Mouse (Mus musculus) forebrain, embryonic 10.5 days (tissue): ENCODE results near the gene Tulp2. TPM values are rescaled to one million over a fixed set of nuclear protein-coding genes. Genes with fewer than 3 reads are reported as not detected.

Experiments used
- microRNA-seq: library from miRNA; unstranded; fragments of <30 nt; microRNA quantifications from one replicate; pipeline ENCODE4, GENCODE M21; 2017
- polyA plus RNA-seq: library from polyadenylated mRNA; unstranded; fragments of >200 nt; fragmentation: Nextera tagmentation; extraction: Ambion mirVana; gene quantifications from 2 replicates; pipeline ENCODE4 v1.2.1, GENCODE M21; 2016

Gene Tulp2
- polyA plus RNA-seq, 1 experiment from 2014 or later = 0.12 TPM

Small RNA genes within 50 kb of the gene (microRNA-seq; reads per million reads assigned to microRNA genes)
- not detected for gene Gm22133

Other genes with a start within 250 kb of the Tulp2 start
- gene Cd37, start 242.8 kb upstream of the Tulp2 start, polyA plus RNA-seq = 1.1 TPM in 2 replicates
- gene Slc6a16, start 240.8 kb upstream of the Tulp2 start, polyA plus RNA-seq = not detected in 2 replicates
- gene Slc6a21, start 204.4 kb upstream of the Tulp2 start, polyA plus RNA-seq = not detected in 2 replicates
- 8.3 and 8.9 TPM in 2 replicates for gene Trpm4, start 148.1 kb upstream of the Tulp2 start, polyA plus RNA-seq
- gene Hrc, start 146.6 kb upstream of the Tulp2 start, polyA plus RNA-seq = 0.31 and 0.42 TPM in 2 replicates
- gene Ppfia3, start 114.9 kb upstream of the Tulp2 start, polyA plus RNA-seq = 6.0 and 8.9 TPM in 2 replicates
- 0.47 and 0.81 TPM in 2 replicates for gene Lin7b, start 111.3 kb upstream of the Tulp2 start, polyA plus RNA-seq
- gene Snrnp70, start 86.1 kb upstream of the Tulp2 start, polyA plus RNA-seq = 295 TPM in 2 replicates
- gene Kcna7, start 76.2 kb upstream of the Tulp2 start, polyA plus RNA-seq = not detected in 2 replicates
- 0.46 and 0.87 TPM in 2 replicates for gene Ntf5, start 68.2 kb upstream of the Tulp2 start, polyA plus RNA-seq
- gene Lhb, start 61.1 kb upstream of the Tulp2 start, polyA plus RNA-seq = not detected in 2 replicates
- 39.0 and 41.6 TPM in 2 replicates for gene Gys1, start 47.0 kb upstream of the Tulp2 start, polyA plus RNA-seq
- gene Ruvbl2, start 43.8 kb upstream of the Tulp2 start, polyA plus RNA-seq = 235 and 237 TPM in 2 replicates
- gene Ftl1, start 22.0 kb upstream of the Tulp2 start, polyA plus RNA-seq = 5,105 and 5,277 TPM in 2 replicates
- gene Bax, start 15.0 kb upstream of the Tulp2 start, polyA plus RNA-seq = 247 and 254 TPM in 2 replicates
- not detected in 2 replicates for gene Gm45808, start 4.9 kb downstream of the Tulp2 start, polyA plus RNA-seq
- gene Dhdh, start 6.9 kb downstream of the Tulp2 start, polyA plus RNA-seq = 6.4 and 7.2 TPM in 2 replicates
- gene Nucb1, start 28.5 kb downstream of the Tulp2 start, polyA plus RNA-seq = 99.3 and 106 TPM in 2 replicates
- 16.4 and 17.7 TPM in 2 replicates for gene Ppp1r15a, start 44.4 kb downstream of the Tulp2 start, polyA plus RNA-seq
- gene Plekha4, start 44.5 kb downstream of the Tulp2 start, polyA plus RNA-seq = 1.1 and 1.2 TPM in 2 replicates
- 0.39 and 0.63 TPM in 2 replicates for gene Hsd17b14, start 73.0 kb downstream of the Tulp2 start, polyA plus RNA-seq
- gene Bcat2, start 88.3 kb downstream of the Tulp2 start, polyA plus RNA-seq = 38.2 and 39.1 TPM in 2 replicates
- not detected in 2 replicates for gene Fgf21, start 133.6 kb downstream of the Tulp2 start, polyA plus RNA-seq
- gene Fut1, start 135.4 kb downstream of the Tulp2 start, polyA plus RNA-seq = 0.07 TPM in 1 of 2 replicates, not detected in the other
- 0.25 TPM in 1 of 2 replicates, not detected in the other for gene Izumo1, start 139.9 kb downstream of the Tulp2 start, polyA plus RNA-seq
- gene Rasip1, start 145.6 kb downstream of the Tulp2 start, polyA plus RNA-seq = 4.5 and 4.7 TPM in 2 replicates
- 1.7 and 3.1 TPM in 2 replicates for gene Mamstr, start 158.1 kb downstream of the Tulp2 start, polyA plus RNA-seq
- 0.12 TPM in 2 replicates for gene Fut2, start 184.5 kb downstream of the Tulp2 start, polyA plus RNA-seq
- 0.38 and 0.63 TPM in 2 replicates for gene Ntn5, start 202.1 kb downstream of the Tulp2 start, polyA plus RNA-seq
- 0.78 and 1.1 TPM in 2 replicates for gene Sec1, start 212.5 kb downstream of the Tulp2 start, polyA plus RNA-seq
- gene Car11, start 218.0 kb downstream of the Tulp2 start, polyA plus RNA-seq = 2.5 and 3.2 TPM in 2 replicates
- 2.6 and 2.7 TPM in 2 replicates for gene Dbp, start 223.2 kb downstream of the Tulp2 start, polyA plus RNA-seq
- gene Rpl18, start 233.6 kb downstream of the Tulp2 start, polyA plus RNA-seq = 1,181 and 1,186 TPM in 2 replicates
- 34.0 and 36.6 TPM in 2 replicates for gene Sphk2, start 236.1 kb downstream of the Tulp2 start, polyA plus RNA-seq
- gene Fam83e, start 239.3 kb downstream of the Tulp2 start, polyA plus RNA-seq = 2.6 and 3.3 TPM in 2 replicates
- gene Spaca4, start 243.9 kb downstream of the Tulp2 start, polyA plus RNA-seq = 0.50 TPM in 1 of 2 replicates, not detected in the other